Mouse (Mus musculus) embryonic facial prominence, embryonic 12.5 days (tissue): ENCODE measurements around the gene Ms4a3. TPM values are rescaled to one million over a fixed set of nuclear protein-coding genes. Genes with fewer than 3 reads are reported as not detected.

Experiments
- ATAC-seq: fragments of 200-750 bp; cut with Nextera tagmentation; 2 replicates; pipeline ENCODE4 v1.8.0; 2017; ENCODE audit not compliant: insufficient number of reproducible peaks, insufficient read depth, low FRiP score, low TSS enrichment
- H3K27ac ChIP-seq: fragments of 300-500 bp; sonication (generic); 2 replicates; pipeline ENCODE4 v1.5.1; 2016; ENCODE audit warnings: mild to moderate bottlenecking
- H3K27me3 ChIP-seq: fragments of 300-500 bp; sonication (generic); 2 replicates; pipeline ENCODE4 v1.6.1; 2016; ENCODE audit warnings: mild to moderate bottlenecking, moderate library complexity
- H3K36me3 ChIP-seq: fragments of 300-500 bp; sonication (generic); 2 replicates; pipeline ENCODE4 v1.6.1; 2016; ENCODE audit warnings: mild to moderate bottlenecking
- H3K4me1 ChIP-seq: fragments of 300-500 bp; sonication (generic); 2 replicates; pipeline ENCODE4 v1.6.1; 2016
- H3K4me2 ChIP-seq: fragments of 300-500 bp; sonication (generic); replicated peaks from 2 replicates; pipeline ENCODE4 v1.6.1; 2016; ENCODE audit warnings: mild to moderate bottlenecking, moderate library complexity
- H3K4me3 ChIP-seq: fragments of 300-500 bp; sonication (generic); 2 replicates; pipeline ENCODE4 v1.5.1; 2016; ENCODE audit warnings: mild to moderate bottlenecking
- H3K9ac ChIP-seq: fragments of 300-500 bp; sonication (generic); 2 replicates; pipeline ENCODE4 v1.6.1; 2016; ENCODE audit warnings: mild to moderate bottlenecking, moderate library complexity
- H3K9me3 ChIP-seq: fragments of 300-500 bp; sonication (generic); 2 replicates; pipeline ENCODE4 v1.6.1; 2016; ENCODE audit warnings: mild to moderate bottlenecking, moderate library complexity
- WGBS: fragments of 180-500 bp; shearing (Covaris S2); methylation state at CpG from one replicate; pipeline ENCODE4 v1.1.7; 2016; 5-methylcytosine and 5-hydroxymethylcytosine counted together
- polyA plus RNA-seq: library from polyadenylated mRNA; unstranded; fragments of >200 nt; fragmentation: Nextera tagmentation; extraction: Ambion mirVana; gene quantifications from 2 replicates; pipeline ENCODE4 v1.2.1, GENCODE M21; 2016

The Ms4a3 gene
- not detected in 2 replicates for polyA plus RNA-seq

- Histone ChIP-seq H3K4me3 (no peak within 1 kb of the TSS), H3K4me2 (no peak within 1 kb of the TSS), H3K9ac (no peak within 1 kb of the TSS), H3K27me3 (no peaks in the 10 kb centered on the region), H3K27ac (no peak within 1 kb of the TSS), H3K9me3 (no peaks in the 10 kb centered on the region), H3K4me1 (no peaks in the 10 kb centered on the region), H3K36me3 (no peaks in the 10 kb centered on the region)
- no peak for ATAC-seq
- 78% methylated on average over 1 of the region's 1 CpGs for WGBS
Measured at GRCm38 (mm10) chr19:11640732-11641131, at the start of gene Ms4a3. Gene Ms4a3 (minus strand): TSS chr19:11640851.

GRCm38 (mm10) chr19:11661562-11661961, 20.9 kb upstream of the Ms4a3 start:
- H3K4me3 ChIP-seq = no peak overlapping the region
- no peaks in the 10 kb centered on the region for H3K27me3 ChIP-seq
- ATAC-seq = no peak
- no peaks in the 10 kb centered on the region for H3K36me3 ChIP-seq
- no peak overlapping the region for H3K9ac ChIP-seq
- no peak overlapping the region for H3K4me2 ChIP-seq
- no peaks in the 10 kb centered on the region for H3K9me3 ChIP-seq
- H3K27ac ChIP-seq = no peak overlapping the region
- no peaks in the 10 kb centered on the region for H3K4me1 ChIP-seq

GRCm38 (mm10) chr19:11660459-11660858, 19.8 kb upstream of the Ms4a3 start, which contains the start of gene Oosp2:
Gene Oosp2 (minus strand): TSS chr19:11660559.
- Histone ChIP-seq H3K27me3 (no peaks in the 10 kb centered on the region), H3K9ac (no peak within 1 kb of the TSS), H3K27ac (no peak within 1 kb of the TSS), H3K36me3 (no peaks in the 10 kb centered on the region), H3K4me3 (no peak within 1 kb of the TSS), H3K9me3 (no peaks in the 10 kb centered on the region), H3K4me1 (no peaks in the 10 kb centered on the region), H3K4me2 (no peak within 1 kb of the TSS)
- ATAC-seq = no peak
- WGBS = 90% methylated on average over 5 of the region's 5 CpGs

GRCm38 (mm10) chr19:11659142-11659541, 18.5 kb upstream of the Ms4a3 start:
- no peak for ATAC-seq
- 60% methylated on average over 2 of the region's 2 CpGs for WGBS

GRCm38 (mm10) chr19:11649564-11649963, 8.9 kb upstream of the Ms4a3 start:
- H3K4me3 ChIP-seq = no peak overlapping the region
- no peak overlapping the region for H3K27ac ChIP-seq
- ATAC-seq = no peak
- 79% methylated on average over 4 of the region's 4 CpGs for WGBS
- no peak overlapping the region for H3K9ac ChIP-seq
- H3K9me3 ChIP-seq = no peaks in the 10 kb centered on the region
- no peaks in the 10 kb centered on the region for H3K27me3 ChIP-seq
- no peak overlapping the region for H3K4me2 ChIP-seq
- no peaks in the 10 kb centered on the region for H3K36me3 ChIP-seq
- no peaks in the 10 kb centered on the region for H3K4me1 ChIP-seq

More at GRCm38 (mm10) chr19:11659142-11659541, 18.5 kb upstream of the Ms4a3 start:
- Histone ChIP-seq H3K4me1 (no peaks in the 10 kb centered on the region), H3K4me2 (no peak overlapping the region), H3K9me3 (no peaks in the 10 kb centered on the region), H3K36me3 (no peaks in the 10 kb centered on the region), H3K4me3 (no peak overlapping the region), H3K27ac (no peak overlapping the region), H3K27me3 (no peaks in the 10 kb centered on the region), H3K9ac (no peak overlapping the region)

- no peaks in the 10 kb centered on the region for H3K27me3 ChIP-seq
- no peaks in the 10 kb centered on the region for H3K36me3 ChIP-seq
- no peak overlapping the region for H3K4me3 ChIP-seq
- H3K9me3 ChIP-seq = no peaks in the 10 kb centered on the region
- ATAC-seq = no peak
- H3K4me2 ChIP-seq = no peak overlapping the region
- WGBS = 80% methylated on average over 3 of the region's 3 CpGs
- no peak overlapping the region for H3K27ac ChIP-seq
- H3K4me1 ChIP-seq = no peaks in the 10 kb centered on the region
- H3K9ac ChIP-seq = no peak overlapping the region
Measured at GRCm38 (mm10) chr19:11646166-11646565, 5.5 kb upstream of the Ms4a3 start.

- Histone ChIP-seq H3K36me3 (no peaks in the 10 kb centered on the region), H3K4me2 (no peak overlapping the region), H3K4me3 (no peak overlapping the region), H3K9me3 (no peaks in the 10 kb centered on the region), H3K27ac (no peak overlapping the region), H3K9ac (no peak overlapping the region), H3K4me1 (no peaks in the 10 kb centered on the region), H3K27me3 (no peaks in the 10 kb centered on the region)
- no peak for ATAC-seq
- WGBS = 77% methylated on average over 4 of the region's 4 CpGs
Measured at GRCm38 (mm10) chr19:11639038-11639437, 1.6 kb downstream of the Ms4a3 start.

- Histone ChIP-seq H3K9me3 (no peaks in the 10 kb centered on the region), H3K9ac (no peak overlapping the region), H3K4me3 (no peak overlapping the region), H3K36me3 (no peaks in the 10 kb centered on the region), H3K4me1 (no peaks in the 10 kb centered on the region), H3K27me3 (no peaks in the 10 kb centered on the region), H3K27ac (no peak overlapping the region), H3K4me2 (no peak overlapping the region)
- 76% methylated on average over 5 of the region's 5 CpGs for WGBS
- ATAC-seq = no peak
Measured at GRCm38 (mm10) chr19:11635572-11635971, 5.1 kb downstream of the Ms4a3 start.

GRCm38 (mm10) chr19:11634330-11634729, 6.3 kb downstream of the Ms4a3 start:
- ATAC-seq = no peak
- no peaks in the 10 kb centered on the region for H3K27me3 ChIP-seq
- WGBS = 92% methylated on average over 2 of the region's 2 CpGs

GRCm38 (mm10) chr19:11633732-11634131, 6.9 kb downstream of the Ms4a3 start:
- Histone ChIP-seq H3K36me3 (no peaks in the 10 kb centered on the region), H3K9ac (no peak overlapping the region), H3K4me3 (no peak overlapping the region), H3K27ac (no peak overlapping the region), H3K9me3 (no peaks in the 10 kb centered on the region), H3K4me2 (no peak overlapping the region), H3K4me1 (no peaks in the 10 kb centered on the region), H3K27me3 (no peaks in the 10 kb centered on the region)
- WGBS = 86% methylated on average over 1 of the region's 1 CpGs
- ATAC-seq = no peak

More at GRCm38 (mm10) chr19:11634330-11634729, 6.3 kb downstream of the Ms4a3 start:
- Histone ChIP-seq H3K4me1 (no peaks in the 10 kb centered on the region), H3K27ac (no peak overlapping the region), H3K36me3 (no peaks in the 10 kb centered on the region), H3K4me3 (no peak overlapping the region), H3K9ac (no peak overlapping the region), H3K4me2 (no peak overlapping the region), H3K9me3 (no peaks in the 10 kb centered on the region)

- Histone ChIP-seq H3K4me2 (no peak overlapping the region), H3K4me3 (no peak overlapping the region), H3K4me1 (no peaks in the 10 kb centered on the region), H3K9ac (no peak overlapping the region), H3K9me3 (no peaks in the 10 kb centered on the region), H3K27ac (no peak overlapping the region), H3K36me3 (no peaks in the 10 kb centered on the region), H3K27me3 (no peaks in the 10 kb centered on the region)
- WGBS = 76% methylated on average over 5 of the region's 5 CpGs
- no peak for ATAC-seq
Measured at GRCm38 (mm10) chr19:11625231-11625630, 15.4 kb downstream of the Ms4a3 start.

GRCm38 (mm10) chr19:11624800-11625199, 15.9 kb downstream of the Ms4a3 start:
- no peak overlapping the region for H3K4me3 ChIP-seq
- H3K27me3 ChIP-seq = no peaks in the 10 kb centered on the region
- no peaks in the 10 kb centered on the region for H3K36me3 ChIP-seq
- H3K4me1 ChIP-seq = no peaks in the 10 kb centered on the region
- H3K9ac ChIP-seq = no peak overlapping the region
- H3K9me3 ChIP-seq = no peaks in the 10 kb centered on the region
- H3K4me2 ChIP-seq = no peak overlapping the region
- H3K27ac ChIP-seq = no peak overlapping the region
- ATAC-seq = no peak

- H3K9me3 ChIP-seq = no peaks in the 10 kb centered on the region
- no peaks in the 10 kb centered on the region for H3K4me1 ChIP-seq
- no peaks in the 10 kb centered on the region for H3K36me3 ChIP-seq
- no peaks in the 10 kb centered on the region for H3K27me3 ChIP-seq
- no peak within 1 kb of the TSS for H3K4me3 ChIP-seq
- 87% methylated on average over 2 of the region's 2 CpGs for WGBS
- no peak for ATAC-seq
- H3K4me2 ChIP-seq = no peak within 1 kb of the TSS
- no peak within 1 kb of the TSS for H3K9ac ChIP-seq
- no peak within 1 kb of the TSS for H3K27ac ChIP-seq
Measured at GRCm38 (mm10) chr19:11623551-11623950, 17.1 kb downstream of the Ms4a3 start, which contains the start of gene Ms4a2. Gene Ms4a2 (minus strand): TSS chr19:11623719.
